Mouse (Mus musculus): ENCODE data around the gene Cyth2. TPM values are rescaled to one million over a fixed set of nuclear protein-coding genes. Genes with fewer than 3 reads are reported as not detected.

Cyth2 gene
- polyA plus RNA-seq, 1 experiment from 2014 or later: 105 TPM

- Histone ChIP-seq H3K4me1 (ENCODE audit: insufficient read depth, low read depth, low read length) (no peaks in the 10 kb centered on the region), H3K36me3 (ENCODE audit: insufficient read depth, low read length) (no peaks in the 10 kb centered on the region), H3K4me2 (replicated peaks; ENCODE audit: low read depth, low read length) (peak overlapping the region; percentile 29; the same call in 1 of the 2 replicates), H3K27me3 (replicated peaks; ENCODE audit: insufficient read depth, low read length) (no peaks in the 10 kb centered on the region), H3K27ac (ENCODE audit: low read length) (no peak overlapping the region), H3K9ac (replicated peaks; ENCODE audit: low read depth) (no peak overlapping the region), H3K9me3 (ENCODE audit: low read length) (no peaks in the 10 kb centered on the region), H3K4me3 (ENCODE audit: low read depth, low read length) (no peak overlapping the region)
- 3% methylated on average over 24 of the region's 27 CpGs for WGBS
- DNase-seq (ENCODE audit: low spot score) (peak; percentile 74), ATAC-seq (peak; percentile 96)
- TF ChIP-seq EP300 (IDR thresholded peaks at IDR 0.05): no peak
- TF ChIP-seq CTCF (IDR thresholded peaks at IDR 0.05): peak; percentile 56
Measured at GRCm38 (mm10) chr7:45759400-45759799, 55.0 kb downstream of the Cyth2 start.

Other genes with a start within 250 kb of the Cyth2 start
- 29.4 and 39.8 TPM in 2 replicates for gene Bcat2, start 244.4 kb downstream of the Cyth2 start, polyA plus RNA-seq (2015; fragmentation: Nextera tagmentation; extraction: Ambion mirVana)
- not detected in 2 replicates for gene Fgf21, start 199.1 kb downstream of the Cyth2 start, polyA plus RNA-seq (2015; fragmentation: Nextera tagmentation; extraction: Ambion mirVana)
- gene Fut1, start 197.3 kb downstream of the Cyth2 start, polyA plus RNA-seq (2015; fragmentation: Nextera tagmentation; extraction: Ambion mirVana): 0.13 and 0.18 TPM in 2 replicates
- gene Izumo1, start 192.8 kb downstream of the Cyth2 start, polyA plus RNA-seq (2015; fragmentation: Nextera tagmentation; extraction: Ambion mirVana): 0.19 and 0.32 TPM in 2 replicates
- gene Rasip1, start 187.1 kb downstream of the Cyth2 start, polyA plus RNA-seq (2015; fragmentation: Nextera tagmentation; extraction: Ambion mirVana): 43.3 and 49.0 TPM in 2 replicates
- 4.0 and 4.8 TPM in 2 replicates for gene Mamstr, start 174.6 kb downstream of the Cyth2 start, polyA plus RNA-seq (2015; fragmentation: Nextera tagmentation; extraction: Ambion mirVana)
- 0.27 and 0.84 TPM in 2 replicates for gene Fut2, start 148.2 kb downstream of the Cyth2 start, polyA plus RNA-seq (2015; fragmentation: Nextera tagmentation; extraction: Ambion mirVana)
- 2.4 TPM in 2 replicates for gene Ntn5, start 130.6 kb downstream of the Cyth2 start, polyA plus RNA-seq (2015; fragmentation: Nextera tagmentation; extraction: Ambion mirVana)
- 1.0 and 2.0 TPM in 2 replicates for gene Sec1, start 120.2 kb downstream of the Cyth2 start, polyA plus RNA-seq (2015; fragmentation: Nextera tagmentation; extraction: Ambion mirVana)
- 1.5 and 2.4 TPM in 2 replicates for gene Car11, start 114.7 kb downstream of the Cyth2 start, polyA plus RNA-seq (2015; fragmentation: Nextera tagmentation; extraction: Ambion mirVana)
- 6.8 and 9.4 TPM in 2 replicates for gene Dbp, start 109.5 kb downstream of the Cyth2 start, polyA plus RNA-seq (2015; fragmentation: Nextera tagmentation; extraction: Ambion mirVana)
- gene Rpl18, start 99.1 kb downstream of the Cyth2 start, polyA plus RNA-seq (2015; fragmentation: Nextera tagmentation; extraction: Ambion mirVana): 720 and 782 TPM in 2 replicates
- 17.9 and 18.2 TPM in 2 replicates for gene Sphk2, start 96.6 kb downstream of the Cyth2 start, polyA plus RNA-seq (2015; fragmentation: Nextera tagmentation; extraction: Ambion mirVana)
- 1.7 and 2.3 TPM in 2 replicates for gene Fam83e, start 93.4 kb downstream of the Cyth2 start, polyA plus RNA-seq (2015; fragmentation: Nextera tagmentation; extraction: Ambion mirVana)
- gene Spaca4, start 88.8 kb downstream of the Cyth2 start, polyA plus RNA-seq (2015; fragmentation: Nextera tagmentation; extraction: Ambion mirVana): not detected in 2 replicates
- 0.10 and 0.11 TPM in 2 replicates for gene Lmtk3, start 30.8 kb downstream of the Cyth2 start, polyA plus RNA-seq (2015; fragmentation: Nextera tagmentation; extraction: Ambion mirVana)
- 3.2 and 3.7 TPM in 2 replicates for gene Sult2b1, start 29.9 kb downstream of the Cyth2 start, polyA plus RNA-seq (2015; fragmentation: Nextera tagmentation; extraction: Ambion mirVana)
- gene Kcnj14, start 10.2 kb upstream of the Cyth2 start, polyA plus RNA-seq (2015; fragmentation: Nextera tagmentation; extraction: Ambion mirVana): 0.20 and 0.35 TPM in 2 replicates
- gene Grwd1, start 16.4 kb upstream of the Cyth2 start, polyA plus RNA-seq (2015; fragmentation: Nextera tagmentation; extraction: Ambion mirVana): 14.8 and 15.1 TPM in 2 replicates
- gene Kdelr1, start 58.2 kb upstream of the Cyth2 start, polyA plus RNA-seq (2015; fragmentation: Nextera tagmentation; extraction: Ambion mirVana): 56.2 and 57.3 TPM in 2 replicates
- gene Grin2d, start 63.8 kb upstream of the Cyth2 start, polyA plus RNA-seq (2015; fragmentation: Nextera tagmentation; extraction: Ambion mirVana): 0.62 and 0.75 TPM in 2 replicates
- gene Syngr4, start 82.1 kb upstream of the Cyth2 start, polyA plus RNA-seq (2015; fragmentation: Nextera tagmentation; extraction: Ambion mirVana): 0.14 and 0.23 TPM in 2 replicates
- gene Tmem143, start 82.4 kb upstream of the Cyth2 start, polyA plus RNA-seq (2015; fragmentation: Nextera tagmentation; extraction: Ambion mirVana): 3.9 and 4.1 TPM in 2 replicates
- 233 and 255 TPM in 2 replicates for gene Emp3, start 106.8 kb upstream of the Cyth2 start, polyA plus RNA-seq (2015; fragmentation: Nextera tagmentation; extraction: Ambion mirVana)
- gene Ccdc114, start 109.5 kb upstream of the Cyth2 start, polyA plus RNA-seq (2015; fragmentation: Nextera tagmentation; extraction: Ambion mirVana): 8.9 and 11.2 TPM in 2 replicates
- 0.26 and 0.37 TPM in 2 replicates for gene Abcc6, start 215.7 kb upstream of the Cyth2 start, polyA plus RNA-seq (2015; fragmentation: Nextera tagmentation; extraction: Ambion mirVana)
- gene Nomo1, start 219.1 kb upstream of the Cyth2 start, polyA plus RNA-seq (2015; fragmentation: Nextera tagmentation; extraction: Ambion mirVana): 17.8 and 18.5 TPM in 2 replicates